Mouse (Mus musculus): ENCODE data around the gene Polr2a. TPM values are rescaled to one million over a fixed set of nuclear protein-coding genes. Genes with fewer than 3 reads are reported as not detected.

The Polr2a gene
- polyA plus RNA-seq, 1 experiment from 2014 or later, result 16.6 TPM

- H3K9ac ChIP-seq, result no peak overlapping the region
- no peaks in the 10 kb centered on the region for H3K9me3 ChIP-seq
- H3K4me3 ChIP-seq, result no peak overlapping the region
- ATAC-seq (ENCODE audit: low FRiP score, low read depth), result no peak
- no peaks in the 10 kb centered on the region for H3K4me1 ChIP-seq (replicated peaks)
- no peaks in the 10 kb centered on the region for H3K27me3 ChIP-seq
- H3K27ac ChIP-seq (replicated peaks), result no peak overlapping the region
- H3K4me2 ChIP-seq, result no peak overlapping the region
- no peaks in the 10 kb centered on the region for H3K36me3 ChIP-seq
- WGBS, result 54% methylated on average over 2 of the region's 2 CpGs
Observed at GRCm38 (mm10) chr11:69723074-69723473, 35.4 kb downstream of the Polr2a start.

- Histone ChIP-seq H3K4me3 (no peak overlapping the region), H3K27ac (replicated peaks) (no peak overlapping the region), H3K9ac (no peak overlapping the region), H3K9me3 (no peaks in the 10 kb centered on the region), H3K27me3 (no peaks in the 10 kb centered on the region), H3K4me2 (no peak overlapping the region), H3K36me3 (no peaks in the 10 kb centered on the region), H3K4me1 (replicated peaks) (no peaks in the 10 kb centered on the region)
- 85% methylated on average over 6 of the region's 6 CpGs for WGBS
- ATAC-seq (ENCODE audit: low FRiP score, low read depth), result no peak
Observed at GRCm38 (mm10) chr11:69720852-69721251, 37.6 kb downstream of the Polr2a start.

- no peaks in the 10 kb centered on the region for H3K27me3 ChIP-seq
- H3K4me1 ChIP-seq (replicated peaks), result no peaks in the 10 kb centered on the region
- H3K4me2 ChIP-seq, result no peak overlapping the region
- no peak overlapping the region for H3K27ac ChIP-seq (replicated peaks)
- no peak for ATAC-seq (ENCODE audit: low FRiP score, low read depth)
- H3K9me3 ChIP-seq, result no peaks in the 10 kb centered on the region
- H3K4me3 ChIP-seq, result no peak overlapping the region
- WGBS, result 71% methylated on average over 6 of the region's 6 CpGs
- no peaks in the 10 kb centered on the region for H3K36me3 ChIP-seq
- H3K9ac ChIP-seq, result no peak overlapping the region
Observed at GRCm38 (mm10) chr11:69719423-69719822, 39.0 kb downstream of the Polr2a start.

- Histone ChIP-seq H3K4me2 (peak overlapping the region; percentile 22), H3K27ac (replicated peaks) (no peak overlapping the region), H3K4me1 (replicated peaks) (no peaks in the 10 kb centered on the region), H3K9ac (no peak overlapping the region), H3K4me3 (no peak overlapping the region), H3K36me3 (no peaks in the 10 kb centered on the region), H3K27me3 (no peaks in the 10 kb centered on the region), H3K9me3 (no peaks in the 10 kb centered on the region)
- 30% methylated on average over 15 of the region's 15 CpGs for WGBS
- no peak for ATAC-seq (ENCODE audit: low FRiP score, low read depth)
Observed at GRCm38 (mm10) chr11:69718661-69719060, 39.8 kb downstream of the Polr2a start.

GRCm38 (mm10) chr11:69716953-69717352 is 41.5 kb downstream of the Polr2a start:
- Histone ChIP-seq H3K27ac (replicated peaks) (no peak overlapping the region), H3K9me3 (no peaks in the 10 kb centered on the region), H3K4me1 (replicated peaks) (no peaks in the 10 kb centered on the region), H3K4me3 (no peak overlapping the region), H3K27me3 (no peaks in the 10 kb centered on the region), H3K9ac (no peak overlapping the region), H3K36me3 (no peaks in the 10 kb centered on the region), H3K4me2 (no peak overlapping the region)
- ATAC-seq (ENCODE audit: low FRiP score, low read depth), result no peak
- WGBS, result 71% methylated on average over 4 of the region's 4 CpGs

- no peaks in the 10 kb centered on the region for H3K9me3 ChIP-seq
- no peak for ATAC-seq (ENCODE audit: low FRiP score, low read depth)
- whole genome bisulfite sequencing, result 24% methylated on average over 5 of the region's 5 CpGs
- H3K27me3 ChIP-seq, result no peaks in the 10 kb centered on the region
- no peak overlapping the region for H3K9ac ChIP-seq
- H3K4me1 ChIP-seq (replicated peaks), result no peaks in the 10 kb centered on the region
- H3K4me3 ChIP-seq, result no peak overlapping the region
- H3K4me2 ChIP-seq, result no peak overlapping the region
- H3K27ac ChIP-seq (replicated peaks), result no peak overlapping the region
- no peaks in the 10 kb centered on the region for H3K36me3 ChIP-seq
Observed at GRCm38 (mm10) chr11:69715929-69716328, 42.5 kb downstream of the Polr2a start.

GRCm38 (mm10) chr11:69715482-69715881 is 43.0 kb downstream of the Polr2a start:
- ATAC-seq (ENCODE audit: low FRiP score, low read depth), result no peak
- 56% methylated on average over 9 of the region's 9 CpGs for WGBS
- H3K4me3 ChIP-seq, result no peak overlapping the region
- H3K4me2 ChIP-seq, result no peak overlapping the region
- no peak overlapping the region for H3K27ac ChIP-seq (replicated peaks)
- H3K9ac ChIP-seq, result no peak overlapping the region
- H3K9me3 ChIP-seq, result no peaks in the 10 kb centered on the region
- H3K27me3 ChIP-seq, result no peaks in the 10 kb centered on the region
- no peaks in the 10 kb centered on the region for H3K36me3 ChIP-seq
- H3K4me1 ChIP-seq (replicated peaks), result no peaks in the 10 kb centered on the region

GRCm38 (mm10) chr11:69714636-69715329 is 43.7 kb downstream of the Polr2a start:
- Histone ChIP-seq H3K36me3 (no peaks in the 10 kb centered on the region), H3K9me3 (no peaks in the 10 kb centered on the region), H3K4me3 (no peak overlapping the region), H3K9ac (no peak overlapping the region), H3K27ac (replicated peaks) (no peak overlapping the region), H3K27me3 (no peaks in the 10 kb centered on the region), H3K4me2 (no peak overlapping the region), H3K4me1 (replicated peaks) (no peaks in the 10 kb centered on the region)
- WGBS, result 71% methylated on average over 18 of the region's 18 CpGs
- ATAC-seq (ENCODE audit: low FRiP score, low read depth), result no peak

- Histone ChIP-seq H3K9ac (no peak overlapping the region), H3K9me3 (no peaks in the 10 kb centered on the region), H3K4me2 (no peak overlapping the region), H3K4me3 (no peak overlapping the region), H3K36me3 (no peaks in the 10 kb centered on the region), H3K27ac (replicated peaks) (no peak overlapping the region), H3K27me3 (no peaks in the 10 kb centered on the region), H3K4me1 (replicated peaks) (0 out of 2 replicates have a peak, but pooled peaks cover 3% of the 10 kb centered on the region)
- 84% methylated on average over 20 of the region's 20 CpGs for WGBS
- ATAC-seq (ENCODE audit: low FRiP score, low read depth), result no peak
Observed at GRCm38 (mm10) chr11:69712954-69713672, 45.3 kb downstream of the Polr2a start.

- Histone ChIP-seq H3K27me3 (no peaks in the 10 kb centered on the region), H3K36me3 (no peaks in the 10 kb centered on the region), H3K9me3 (no peaks in the 10 kb centered on the region), H3K4me1 (replicated peaks) (peaks cover 8% of the 10 kb centered on the region; the same call in 1 of the 2 replicates), H3K27ac (replicated peaks) (no peak overlapping the region), H3K4me2 (no peak overlapping the region), H3K4me3 (no peak overlapping the region), H3K9ac (no peak overlapping the region)
- 86% methylated on average over 2 of the region's 2 CpGs for WGBS
- no peak for ATAC-seq (ENCODE audit: low FRiP score, low read depth)
Observed at GRCm38 (mm10) chr11:69711082-69711481, 47.4 kb downstream of the Polr2a start.

GRCm38 (mm10) chr11:69710470-69710869 is 48.0 kb downstream of the Polr2a start:
- H3K4me2 ChIP-seq, result no peak overlapping the region
- WGBS, result 57% methylated on average over 3 of the region's 3 CpGs
- H3K27me3 ChIP-seq, result no peaks in the 10 kb centered on the region
- H3K9me3 ChIP-seq, result no peaks in the 10 kb centered on the region
- no peak overlapping the region for H3K9ac ChIP-seq
- no peak overlapping the region for H3K27ac ChIP-seq (replicated peaks)
- H3K36me3 ChIP-seq, result no peaks in the 10 kb centered on the region
- no peak for ATAC-seq (ENCODE audit: low FRiP score, low read depth)
- H3K4me3 ChIP-seq, result no peak overlapping the region
- peaks cover 8% of the 10 kb centered on the region; the same call in 1 of the 2 replicates for H3K4me1 ChIP-seq (replicated peaks)

- no peak for ATAC-seq (ENCODE audit: low FRiP score, low read depth)
- 54% methylated on average over 11 of the region's 11 CpGs for WGBS
- Histone ChIP-seq H3K9ac (no peak overlapping the region), H3K27me3 (no peaks in the 10 kb centered on the region), H3K9me3 (no peaks in the 10 kb centered on the region), H3K36me3 (no peaks in the 10 kb centered on the region), H3K4me3 (no peak overlapping the region), H3K4me2 (no peak overlapping the region), H3K4me1 (replicated peaks) (peaks cover 8% of the 10 kb centered on the region; the same call in 1 of the 2 replicates), H3K27ac (replicated peaks) (no peak overlapping the region)
Observed at GRCm38 (mm10) chr11:69709554-69710446, 48.6 kb downstream of the Polr2a start.
